Mouse (Mus musculus): ENCODE measurements around the gene Dnajb7.
"Not testable (repeated sequence)": the region's sequence is repeated elsewhere in the genome, so short reads cannot be mapped to it uniquely, and the experiment has no call there.

The Dnajb7 gene

DNA sequence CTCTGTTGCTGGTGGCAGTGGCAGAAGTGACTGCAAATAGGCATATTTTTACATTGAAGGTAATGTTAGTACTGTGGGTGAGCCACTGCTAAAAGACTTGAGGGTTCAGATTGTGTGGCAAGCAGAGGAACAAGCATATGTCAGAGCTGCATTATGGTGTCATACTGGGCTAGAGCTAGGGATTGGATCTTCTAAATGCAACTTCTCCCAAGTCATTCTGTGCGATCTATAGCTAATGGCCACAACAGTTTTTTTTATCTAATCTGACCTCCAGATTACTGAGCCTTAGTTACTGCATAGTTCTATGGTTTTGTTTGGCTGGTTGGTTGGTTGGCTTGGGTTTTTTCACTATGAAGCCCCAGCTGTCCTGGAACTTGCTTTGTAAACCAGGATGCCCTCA, at the start of gene Dnajb7:
Dnajb7 (minus strand) TSS at position 101 of the 400 bp plus-strand sequence.
- DNase-seq = no peak

- DNase-seq = peak; percentile 57
Measured at GRCm38 (mm10) chr15:81448463-81448862, 40.4 kb upstream of the Dnajb7 start.

DNA sequence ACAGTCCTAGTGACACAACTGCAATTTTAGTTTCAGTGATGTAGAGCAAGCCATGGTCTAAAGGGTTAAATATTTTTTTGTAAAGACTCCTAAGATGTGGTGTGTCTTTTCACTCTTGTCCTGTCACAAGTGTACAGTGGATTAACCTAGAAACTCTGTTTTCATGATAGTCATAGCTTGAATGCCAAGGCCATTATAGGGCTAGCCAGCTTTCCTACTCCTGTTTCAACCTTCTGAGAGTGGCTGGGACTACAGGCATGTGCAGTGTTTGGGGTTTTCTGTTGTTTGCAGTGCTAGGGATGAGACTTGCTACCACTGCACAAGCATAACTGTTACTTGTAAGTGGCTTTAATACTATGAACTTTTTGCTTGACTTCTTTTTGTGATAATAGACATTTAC, 31.1 kb upstream of the Dnajb7 start:
- DNase-seq = no peak

- DNase-seq = no peak
Measured at GRCm38 (mm10) chr15:81438345-81438744, 30.2 kb upstream of the Dnajb7 start.

DNA sequence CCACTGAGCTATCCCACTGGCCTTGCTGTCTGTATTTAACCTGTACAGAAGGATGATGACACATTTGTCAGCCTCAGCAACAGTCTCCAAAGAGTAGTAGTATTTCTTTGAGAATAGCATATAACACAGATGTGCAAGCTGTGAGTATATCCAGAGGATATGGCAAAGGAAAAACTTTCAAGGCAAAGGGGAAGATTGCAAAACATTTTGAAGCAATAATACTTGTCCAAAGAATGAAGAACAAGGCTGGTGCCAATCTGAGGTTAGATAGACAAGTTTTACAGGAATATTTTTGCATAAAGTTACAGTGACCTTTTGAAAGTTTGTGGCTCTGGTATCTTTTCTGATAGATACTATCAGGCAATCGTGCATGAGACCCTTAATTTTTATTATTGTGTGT, 23.1 kb upstream of the Dnajb7 start:
- DNase-seq = no peak

DNA sequence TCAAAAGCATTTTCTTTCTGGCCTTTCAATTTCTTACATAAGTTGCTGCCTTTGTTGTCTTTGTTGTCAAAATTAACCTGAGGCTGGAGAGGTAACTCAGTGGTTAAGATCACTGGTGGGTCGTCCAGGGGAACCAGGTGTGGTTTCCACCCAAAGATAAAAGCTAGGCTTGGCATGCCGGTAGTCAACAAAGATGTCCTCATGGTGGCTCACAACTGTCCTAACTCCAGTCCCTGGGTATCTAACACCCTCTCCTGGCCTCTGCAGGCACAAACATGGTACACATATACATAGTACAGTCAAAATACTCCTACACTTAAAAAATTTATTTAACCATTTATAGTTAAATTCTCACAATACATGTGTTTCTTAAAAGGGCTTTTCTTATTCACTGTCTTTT, 19.8 kb upstream of the Dnajb7 start:
- no peak for DNase-seq

DNA sequence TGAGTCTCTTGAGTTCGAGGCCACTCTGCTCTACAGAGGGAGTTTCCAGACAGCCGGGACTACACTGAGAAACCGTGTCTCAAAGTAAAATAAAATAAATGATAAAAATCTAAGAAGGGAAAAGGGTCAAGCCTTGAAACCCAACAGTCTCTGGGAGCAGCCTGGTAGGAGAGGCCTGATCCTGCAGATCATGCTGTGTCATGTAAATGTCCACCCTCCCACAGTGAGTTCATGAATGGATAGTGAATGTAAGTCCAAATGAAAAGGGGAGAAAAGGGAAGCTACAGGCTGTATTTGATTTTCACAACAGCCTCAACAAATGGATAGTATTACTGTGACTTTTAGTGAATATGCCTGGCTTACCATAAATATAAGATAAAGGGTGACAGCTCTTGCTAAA, 17.2 kb upstream of the Dnajb7 start:
- DNase-seq = no peak

- DNase-seq = no peak
Measured at GRCm38 (mm10) chr15:81422156-81422681, 14.1 kb upstream of the Dnajb7 start.

DNA sequence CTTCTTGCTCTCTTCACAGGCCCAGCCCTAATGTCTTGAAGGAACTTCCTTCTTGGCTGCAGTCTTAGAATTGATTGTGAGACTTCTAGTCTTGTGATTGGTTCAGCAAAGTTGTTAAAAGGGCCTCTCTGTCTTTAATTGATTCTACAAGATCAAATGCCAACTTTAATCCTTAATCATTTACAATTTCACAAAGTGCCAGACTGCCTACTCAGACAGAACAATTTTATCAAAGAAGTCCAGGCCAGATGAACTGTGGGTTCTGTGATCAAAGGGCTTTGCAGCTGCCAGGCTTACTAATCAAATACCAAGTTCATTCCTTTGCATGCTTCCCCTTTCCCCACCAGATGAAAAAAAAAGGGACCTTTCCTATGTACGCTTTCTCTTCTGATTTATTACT, 13.4 kb upstream of the Dnajb7 start:
- DNase-seq = no peak

DNA sequence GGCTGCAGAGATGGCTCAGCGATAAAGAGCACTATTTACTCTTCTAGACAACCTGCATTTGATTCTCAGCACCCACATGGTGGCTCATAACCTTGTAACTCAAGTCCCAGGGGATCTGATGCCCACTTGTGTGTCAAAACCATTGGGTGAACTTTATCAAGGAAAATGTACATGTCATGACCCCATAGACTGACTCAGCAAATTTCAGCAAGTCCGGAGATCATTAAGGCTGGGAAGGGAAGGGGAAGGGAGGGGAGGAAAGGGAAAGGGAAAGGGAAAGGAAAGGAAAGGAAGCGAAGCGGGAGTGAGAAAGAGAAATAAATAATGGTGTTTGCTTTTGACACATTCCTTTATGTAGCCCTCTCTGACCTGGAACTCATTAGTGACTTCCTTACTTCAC, 10.0 kb upstream of the Dnajb7 start:
- no peak for DNase-seq

- DNase-seq = not testable (repeated sequence)
Measured at GRCm38 (mm10) chr15:81416763-81417310, 8.7 kb upstream of the Dnajb7 start.

DNA sequence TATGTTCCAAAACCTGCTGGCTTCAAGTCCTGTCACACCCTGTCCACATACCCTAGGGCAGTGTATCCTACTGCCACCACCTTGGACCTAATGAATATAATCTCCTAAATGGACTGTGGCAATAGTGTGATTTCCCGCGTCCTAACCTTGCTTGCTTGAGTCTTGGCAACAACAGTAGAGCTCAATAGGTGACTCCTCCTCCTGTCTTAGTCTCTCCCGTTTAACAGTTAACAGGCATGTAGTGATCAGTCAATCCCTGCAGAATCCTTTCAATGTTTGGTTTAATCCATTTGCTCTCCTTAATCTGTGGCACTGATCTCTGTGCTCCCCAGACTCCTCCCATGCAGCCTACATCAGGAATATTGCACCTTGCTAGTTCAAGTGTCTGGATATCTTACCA, 3.1 kb downstream of the Dnajb7 start:
- no peak for DNase-seq

DNA sequence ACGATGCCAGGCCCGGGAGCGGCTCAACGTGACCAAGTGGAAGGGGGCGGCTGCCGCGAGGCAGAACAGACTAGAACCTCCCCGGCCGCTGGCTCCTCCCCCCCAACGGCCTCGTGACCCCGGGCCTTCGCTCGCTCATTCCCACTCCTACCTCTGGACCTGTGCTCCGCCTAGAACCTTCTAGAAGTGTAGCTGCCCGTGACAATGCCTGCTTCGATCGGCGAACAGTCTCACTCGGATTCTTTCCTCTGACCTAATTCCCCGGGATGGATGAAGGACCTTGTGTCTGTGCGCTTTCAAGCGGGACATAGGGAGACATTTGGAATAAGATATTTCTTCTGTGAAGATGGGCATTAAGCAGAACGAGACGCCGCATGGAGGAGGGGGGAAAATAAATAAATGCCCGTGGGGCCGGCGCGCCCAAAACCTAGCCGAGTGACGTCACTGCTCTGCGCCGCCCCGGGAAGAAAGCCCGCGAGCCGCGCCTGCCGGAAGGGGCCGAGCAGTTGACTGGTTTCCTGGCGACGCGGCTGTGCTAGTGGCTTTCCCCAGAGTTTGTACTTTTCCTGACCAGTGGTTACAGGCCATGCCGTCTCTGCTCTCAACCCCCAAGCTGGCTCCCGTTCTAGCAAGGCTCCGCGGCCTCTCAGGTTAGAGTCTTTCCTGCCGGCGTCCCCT, 8.3 kb downstream of the Dnajb7 start, which contains the start of the genes St13 and Xpnpep3:
St13 (minus strand) TSS at position 440 of the 678 bp plus-strand sequence.
Xpnpep3 (plus strand) TSS at position 501 of the 678 bp plus-strand sequence.
- DNase-seq = peak; percentile 95

DNA sequence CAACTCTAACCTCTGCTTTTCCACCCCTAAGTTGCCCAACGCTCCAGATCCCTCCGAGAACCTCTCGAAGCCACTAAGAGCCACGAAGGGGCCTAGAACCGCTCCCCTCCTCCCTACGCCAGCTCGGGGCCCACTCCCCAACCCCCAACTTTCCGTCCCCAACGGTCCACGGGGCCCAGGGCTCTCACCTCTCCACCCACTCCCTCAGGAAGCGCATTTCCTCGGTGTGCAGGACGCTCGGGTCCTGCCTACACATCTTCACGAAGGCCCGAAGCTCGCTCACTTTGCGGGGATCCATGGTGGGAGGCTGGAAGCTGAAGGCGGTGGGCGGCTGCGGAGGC, 8.8 kb downstream of the Dnajb7 start:
- DNase-seq = no peak

DNA sequence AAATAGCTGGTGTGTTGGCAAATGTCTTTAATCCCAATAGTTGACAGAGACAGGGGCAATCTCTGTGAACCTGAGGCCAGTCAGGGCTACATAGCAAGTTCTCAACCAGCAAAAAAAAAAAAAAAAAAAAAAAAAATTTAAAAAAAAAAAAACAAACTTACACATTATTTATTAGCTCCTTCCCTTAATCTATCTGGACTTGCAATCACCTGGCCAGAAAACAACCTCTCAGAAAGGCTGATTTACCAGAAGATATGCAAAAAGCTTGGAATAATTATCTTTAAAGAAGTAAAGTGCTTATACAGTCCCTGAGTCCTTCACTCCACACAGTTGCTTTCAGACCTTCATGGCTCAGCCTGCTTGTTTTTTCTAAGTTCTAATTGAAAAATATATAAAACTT, 9.9 kb downstream of the Dnajb7 start:
- no peak for DNase-seq

- no peak for DNase-seq
Measured at GRCm38 (mm10) chr15:81394211-81394915, 13.7 kb downstream of the Dnajb7 start.

DNA sequence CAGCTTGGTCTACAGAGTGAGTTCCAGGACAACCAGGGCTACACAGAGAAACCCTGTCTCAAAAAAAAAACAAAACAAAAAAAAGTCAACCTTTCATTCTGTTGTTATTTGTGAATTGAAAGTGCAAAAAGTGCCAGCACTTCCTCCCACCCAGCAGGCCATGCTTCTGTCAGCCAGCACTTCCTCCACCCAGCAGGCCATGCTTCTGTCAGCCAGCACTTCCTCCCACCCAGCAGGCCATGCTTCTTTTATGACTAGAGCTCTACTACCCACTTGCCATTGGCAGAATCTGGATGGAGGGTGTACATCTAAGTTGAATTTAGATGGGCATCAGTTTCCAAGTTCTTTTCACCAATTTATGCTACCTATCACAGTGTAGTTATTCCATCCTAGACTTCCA, 15.1 kb downstream of the Dnajb7 start:
- DNase-seq = peak; percentile 31

DNA sequence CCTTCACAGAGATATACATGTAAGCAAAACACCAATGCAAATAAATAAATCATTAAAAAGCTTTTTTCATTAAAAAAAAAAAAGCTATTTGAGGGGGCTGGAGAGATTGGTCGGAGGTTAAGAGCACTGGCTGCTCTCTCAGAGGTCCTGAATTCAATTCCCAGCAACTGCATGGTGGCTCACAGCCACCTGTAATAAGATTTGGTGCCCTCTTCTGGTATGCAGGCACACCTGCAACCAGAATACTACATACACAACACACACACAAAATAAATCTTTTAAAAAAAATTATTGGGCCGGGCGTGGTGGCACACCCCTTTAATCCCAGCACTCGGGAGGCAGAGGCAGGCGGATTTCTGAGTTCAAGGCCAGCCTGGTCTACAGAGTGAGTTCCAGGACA, 21.8 kb downstream of the Dnajb7 start:
- no peak for DNase-seq

- no peak for DNase-seq
Measured at GRCm38 (mm10) chr15:81378845-81379244, 29.3 kb downstream of the Dnajb7 start.

- no peak for DNase-seq
Measured at GRCm38 (mm10) chr15:81374621-81375020, 33.5 kb downstream of the Dnajb7 start.

DNA sequence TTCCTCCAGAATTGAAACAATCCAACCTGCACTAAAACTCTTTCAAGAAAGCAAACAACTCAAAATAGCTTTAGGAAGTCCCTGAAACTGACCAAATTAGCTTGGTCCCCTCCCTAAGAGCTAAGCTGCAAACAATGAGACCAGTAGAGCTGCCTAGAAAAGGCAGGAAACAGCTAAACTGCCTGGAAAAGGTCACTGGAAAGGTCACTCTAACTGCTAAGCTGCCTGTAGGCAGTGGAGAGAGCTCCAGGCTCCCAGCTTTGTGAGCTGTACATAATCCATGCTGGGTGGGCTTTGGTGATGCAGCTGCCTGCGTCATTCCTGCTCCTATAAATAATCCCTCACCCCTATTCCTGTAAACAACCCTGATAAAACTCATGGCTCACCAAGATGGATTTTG, 37.7 kb downstream of the Dnajb7 start:
- DNase-seq = no peak

GRCm38 (mm10) chr15:81368601-81369000, 39.5 kb downstream of the Dnajb7 start:
- no peak for DNase-seq

- DNase-seq = no peak
Measured at GRCm38 (mm10) chr15:81366241-81366640, 41.9 kb downstream of the Dnajb7 start.

DNA sequence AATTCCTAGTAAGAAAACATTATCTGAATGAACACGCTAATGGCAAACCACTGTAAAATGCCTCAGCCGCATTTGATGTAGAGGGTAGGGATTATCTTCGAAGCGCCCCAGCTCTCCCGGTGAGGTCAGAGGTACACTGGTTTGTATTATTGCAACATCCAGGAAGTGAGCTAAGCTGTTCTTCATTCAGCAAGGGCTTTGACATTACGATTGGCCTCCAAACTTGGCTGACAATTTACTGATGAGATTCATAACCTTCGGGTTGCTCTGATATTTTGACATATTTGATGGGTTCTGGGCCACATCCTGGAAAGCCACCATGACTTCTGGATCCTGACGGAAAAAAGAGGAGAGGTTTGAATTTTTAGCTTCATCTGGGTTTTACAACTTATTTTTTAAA, 42.9 kb downstream of the Dnajb7 start:
- no peak for DNase-seq

All from cerebellum, adult 9-11 months (tissue).